Mouse (Mus musculus) cerebellum, adult 2 months (tissue): ENCODE results near the gene Retreg1.

Experiments
- CTCF ChIP-seq: fragments of 200-500 bp; IDR thresholded peaks from 2 replicates; pipeline ENCODE4 v1.5.1; 2011; ENCODE audit warnings: low read depth, mild to moderate bottlenecking, control low read depth, low read length, moderate library complexity, borderline replicate concordance; ENCODE audit not compliant: insufficient read depth
- POLR2A ChIP-seq: fragments of 200-500 bp; IDR thresholded peaks from 2 replicates; pipeline ENCODE4 v1.6.1; 2011; ENCODE audit warnings: low read length, control low read depth, borderline replicate concordance; ENCODE audit not compliant: insufficient read depth

- TF ChIP-seq CTCF (no peak), POLR2A (no peak)
These were observed 98.5 kb downstream of the Retreg1 start for GRCm38 (mm10) chr15:25941514-25941913.
